Mouse (Mus musculus): Measurements from ENCODE around the gene Fyn.

GRCm38 (mm10) chr10:39431265-39431664 lies 62.6 kb downstream of the Fyn start:
- TF ChIP-seq POLR2A (IDR thresholded peaks at IDR 0.05; ENCODE audit: borderline replicate concordance, low read depth, low read length): no peak
- TF ChIP-seq CTCF (IDR thresholded peaks at IDR 0.05; ENCODE audit: low read depth, low read length): no peak

Data from bone marrow macrophage, adult 2 months (primary cell).